In genomic region chr10:76643446-76643845, GRCm38 (mm10) we compare ENCODE assay signal across 15 mouse cellular contexts. TPM values are rescaled to one million over a fixed set of nuclear protein-coding genes. Genes with fewer than 3 reads are reported as not detected.
DNase-seq lines count a peak whose midpoint lies in the region; ATAC-seq lines count a peak whose summit lies in the region.
"Had no signal": no experiment of that assay in that cellular context is flagged by ENCODE, and none has a peak within 500 bp of the region (broad histone marks: within the 10 kb centered on the region; RNA-seq: fewer than 3 reads in every experiment).

No protein-coding gene starts in this region.

- no peak overlapping the region for H3K27ac ChIP-seq in heart, embryonic 10.5 days
- H3K27ac ChIP-seq in lung, embryonic 15.5 days: peak overlapping the region; percentile 94
- H3K27ac ChIP-seq in heart, embryonic 16.5 days (ENCODE audit: low read length): peak overlapping the region; percentile 66
- H3K27ac ChIP-seq in stomach, embryonic 14.5 days (ENCODE audit: low read length): peak overlapping the region; percentile 96
- H3K27ac ChIP-seq: forebrain, embryonic 13.5 days; neural tube, embryonic 12.5 days had no signal

- no peak overlapping the region for H3K4me3 ChIP-seq in heart, embryonic 10.5 days
- no peak overlapping the region for H3K4me3 ChIP-seq in lung, embryonic 15.5 days
- no peak overlapping the region for H3K4me3 ChIP-seq in heart, embryonic 16.5 days (ENCODE audit: low read length)
- no peak overlapping the region for H3K4me3 ChIP-seq in stomach, embryonic 14.5 days (ENCODE audit: low read depth, low read length)
- H3K4me3 ChIP-seq: forebrain, embryonic 13.5 days; neural tube, embryonic 12.5 days had no signal

- H3K4me1 ChIP-seq in heart, embryonic 10.5 days: 0 out of 2 replicates have a peak, but pooled peaks cover 6% of the 10 kb centered on the region
- H3K4me1 ChIP-seq in lung, embryonic 15.5 days: peaks cover 24% of the 10 kb centered on the region
- H3K4me1 ChIP-seq in heart, embryonic 16.5 days (ENCODE audit: control insufficient read depth, insufficient read depth, low read length): no peaks in the 10 kb centered on the region
- H3K4me1 ChIP-seq in stomach, embryonic 14.5 days (ENCODE audit: control insufficient read depth, insufficient read depth, low read length): peaks cover 11% of the 10 kb centered on the region; the same call in 1 of the 2 replicates
- H3K4me1 ChIP-seq: forebrain, embryonic 13.5 days; neural tube, embryonic 12.5 days had no signal

- ATAC-seq in lung, embryonic 15.5 days (ENCODE audit: borderline replicate concordance, extremely low read depth, low FRiP score, low TSS enrichment): peak; percentile 86
- no peak for ATAC-seq in heart, embryonic 16.5 days (replicated peaks; ENCODE audit: extremely low read depth, insufficient read depth, low FRiP score)
- peak; percentile 35; the same call in 1 of the 2 replicates for ATAC-seq in stomach, embryonic 14.5 days (ENCODE audit: insufficient number of reproducible peaks, insufficient read depth, low FRiP score, low read depth)
- ATAC-seq: forebrain, embryonic 13.5 days had no signal

- no peak overlapping the region for H3K4me2 ChIP-seq in lung, embryonic 15.5 days
- no peak overlapping the region for H3K4me2 ChIP-seq in heart, embryonic 16.5 days (ENCODE audit: low read depth, low read length)
- no peak overlapping the region for H3K4me2 ChIP-seq in stomach, embryonic 14.5 days (replicated peaks; ENCODE audit: low read depth, low read length)
- H3K4me2 ChIP-seq: forebrain, embryonic 13.5 days; midbrain, embryonic 11.5 days; neural tube, embryonic 12.5 days had no signal

- DNase-seq in heart, embryonic 10.5 days (ENCODE audit: low spot score): peak; percentile 71
- no peak for DNase-seq in heart, postnatal 4 days
- DNase-seq in lung, postnatal 14 days: no peak
- DNase-seq in spleen, postnatal 10 days (ENCODE audit: low spot score in 2 of 2): no peak
- no peak for DNase-seq in cerebellum, adult 9-10 months
- DNase-seq: adrenal gland, adult 2 months; B cell, adult 2 months; right cerebral cortex, postnatal 4 days; thymus, postnatal 25 days had no signal

- WGBS in heart, embryonic 10.5 days: 70% methylated on average over 9 of the region's 9 CpGs
- 42% methylated on average over 9 of the region's 9 CpGs for WGBS in lung, embryonic 15.5 days
- 51% methylated on average over 9 of the region's 9 CpGs for WGBS in heart, embryonic 16.5 days
- 62% methylated on average over 9 of the region's 9 CpGs for WGBS in stomach, embryonic 14.5 days

- H3K27me3 ChIP-seq in heart, embryonic 10.5 days (ENCODE audit: insufficient read depth, poor library complexity, severe bottlenecking): no peaks in the 10 kb centered on the region
- H3K27me3 ChIP-seq in lung, embryonic 15.5 days: no peaks in the 10 kb centered on the region
- no peaks in the 10 kb centered on the region for H3K27me3 ChIP-seq in heart, embryonic 16.5 days (ENCODE audit: control insufficient read depth, insufficient read depth, low read length)
- no peaks in the 10 kb centered on the region for H3K27me3 ChIP-seq in stomach, embryonic 14.5 days (ENCODE audit: control insufficient read depth, insufficient read depth, low read length)
- H3K27me3 ChIP-seq: forebrain, embryonic 13.5 days; neural tube, embryonic 12.5 days had no signal

- H3K9ac ChIP-seq in lung, embryonic 15.5 days: no peak overlapping the region
- no peak overlapping the region for H3K9ac ChIP-seq in heart, embryonic 16.5 days (ENCODE audit: low read length)
- no peak overlapping the region for H3K9ac ChIP-seq in stomach, embryonic 14.5 days (replicated peaks; ENCODE audit: low read depth, low read length)
- H3K9ac ChIP-seq: forebrain, embryonic 13.5 days; neural tube, embryonic 12.5 days had no signal

- no peaks in the 10 kb centered on the region for H3K36me3 ChIP-seq in heart, embryonic 10.5 days
- no peaks in the 10 kb centered on the region for H3K36me3 ChIP-seq in lung, embryonic 15.5 days
- no peaks in the 10 kb centered on the region for H3K36me3 ChIP-seq in heart, embryonic 16.5 days (ENCODE audit: control insufficient read depth, insufficient read depth)
- H3K36me3 ChIP-seq in stomach, embryonic 14.5 days (ENCODE audit: control insufficient read depth, insufficient read depth, low read length): no peaks in the 10 kb centered on the region
- H3K36me3 ChIP-seq: neural tube, embryonic 12.5 days had no signal

- H3K9me3 ChIP-seq in heart, embryonic 10.5 days: no peaks in the 10 kb centered on the region
- H3K9me3 ChIP-seq in lung, embryonic 15.5 days: no peaks in the 10 kb centered on the region
- H3K9me3 ChIP-seq in heart, embryonic 16.5 days (replicated peaks; ENCODE audit: control insufficient read depth, low read length): no peaks in the 10 kb centered on the region
- H3K9me3 ChIP-seq in stomach, embryonic 14.5 days (ENCODE audit: control insufficient read depth, low read depth, low read length): no peaks in the 10 kb centered on the region
- H3K9me3 ChIP-seq: forebrain, embryonic 13.5 days; neural tube, embryonic 12.5 days had no signal

RNA-seq across cellular contexts. Expression of gene Col6a2, which starts 20.0 kb away (rescaled TPM):
- polyA plus RNA-seq in heart, embryonic 10.5 days (2016; fragmentation: Nextera tagmentation; extraction: Ambion mirVana): 17.1 and 19.7 TPM in 2 replicates
- 100 to 1,000 TPM; 201 to 217 TPM for total RNA-seq in heart, postnatal 4 days (2021)
- 287 and 298 TPM in 2 replicates for polyA plus RNA-seq in lung, embryonic 15.5 days (2015; fragmentation: Nextera tagmentation; extraction: Ambion mirVana)
- 100 and 120 TPM in 2 replicates for polyA plus RNA-seq in heart, embryonic 16.5 days (2015; fragmentation: Nextera tagmentation; extraction: Ambion mirVana)
- polyA plus RNA-seq in stomach, embryonic 14.5 days (2014; fragmentation: Nextera tagmentation; extraction: Ambion mirVana): 148 and 176 TPM in 2 replicates
